Mouse (Mus musculus): Measurements from ENCODE around the gene Hist1h2af. TPM values are rescaled to one million over a fixed set of nuclear protein-coding genes. Genes with fewer than 3 reads are reported as not detected.
"Not testable (repeated sequence)": the region's sequence is repeated elsewhere in the genome, so short reads cannot be mapped to it uniquely, and the experiment has no call there.

Gene Hist1h2af
- polyA plus RNA-seq (2015; fragmentation: Nextera tagmentation; extraction: Ambion mirVana): 9.3 and 10.0 TPM in 2 replicates

DNA sequence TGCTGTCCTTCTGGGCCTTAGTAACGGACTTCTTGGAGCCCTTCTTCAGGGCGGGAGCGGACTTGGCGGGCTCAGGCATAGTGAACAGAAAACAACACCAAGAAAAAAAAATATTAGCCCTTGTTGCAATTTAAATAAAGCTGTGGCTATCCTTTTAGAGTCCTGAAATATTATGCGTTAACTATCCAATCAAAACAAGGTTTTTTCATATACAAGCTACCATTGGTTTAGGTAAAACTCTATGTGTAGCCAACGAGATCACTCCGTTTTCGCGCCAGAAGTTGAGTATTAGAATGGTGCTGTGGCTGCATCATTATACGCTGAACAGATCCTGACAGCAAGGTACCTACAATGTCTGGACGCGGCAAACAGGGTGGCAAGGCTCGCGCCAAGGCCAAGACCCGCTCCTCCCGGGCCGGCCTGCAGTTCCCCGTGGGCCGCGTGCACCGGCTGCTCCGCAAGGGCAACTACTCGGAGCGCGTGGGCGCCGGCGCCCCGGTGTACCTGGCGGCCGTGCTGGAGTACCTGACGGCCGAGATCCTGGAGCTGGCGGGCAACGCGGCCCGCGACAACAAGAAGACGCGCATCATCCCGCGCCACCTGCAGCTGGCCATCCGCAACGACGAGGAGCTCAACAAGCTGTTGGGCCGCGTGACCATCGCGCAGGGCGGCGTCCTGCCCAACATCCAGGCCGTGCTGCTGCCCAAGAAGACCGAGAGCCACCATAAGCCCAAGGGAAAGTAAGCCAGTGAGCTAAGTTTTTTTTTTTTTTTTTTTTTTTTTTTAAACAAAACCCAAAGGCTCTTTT lies at the start of gene Hist1h2af:
Gene Hist1h2af, plus strand, starts transcription at position 347 of the 808 bp plus-strand sequence.
- Histone ChIP-seq H3K9ac (peak within 1 kb of the TSS; percentile 81), H3K4me1 (peaks cover 47% of the 10 kb centered on the region), H3K4me2 (replicated peaks) (peak within 1 kb of the TSS; percentile 65), H3K27ac (peak within 1 kb of the TSS; percentile 97), H3K4me3 (peak within 1 kb of the TSS; percentile 55)
- H3K27me3 ChIP-seq, H3K36me3 ChIP-seq, H3K9me3 ChIP-seq: not testable (repeated sequence)
- peak; percentile 46 for ATAC-seq (ENCODE audit: low FRiP score, low read depth)
- WGBS: under 1% methylated on average over 32 of the region's 53 CpGs

DNA sequence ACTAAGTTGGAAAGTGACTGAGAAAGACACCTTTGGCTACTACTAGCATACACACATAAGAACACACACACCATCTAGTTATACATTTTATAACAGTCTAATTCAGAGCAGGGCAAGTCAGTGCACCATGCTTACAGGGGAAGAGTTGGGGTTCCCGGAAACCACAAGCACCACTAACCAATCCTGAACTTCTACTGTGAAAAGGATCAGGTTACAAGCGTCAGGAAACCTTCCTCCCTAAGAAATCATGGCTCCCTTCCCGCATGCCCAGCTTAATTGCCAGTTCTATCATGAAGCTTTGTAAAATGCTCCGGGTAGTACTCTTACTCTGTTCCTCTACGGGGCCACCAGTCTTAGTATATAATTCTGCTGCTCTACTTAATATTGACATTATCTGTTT lies 48.4 kb upstream of the Hist1h2af start:
- H3K4me1 ChIP-seq: peaks cover 8% of the 10 kb centered on the region; the same call in 1 of the 2 replicates
- ATAC-seq (ENCODE audit: low FRiP score, low read depth): no peak
- 30% methylated on average over 5 of the region's 5 CpGs for WGBS
- no peak overlapping the region for H3K27ac ChIP-seq
- H3K9me3 ChIP-seq: no peaks in the 10 kb centered on the region
- no peak overlapping the region for H3K9ac ChIP-seq
- no peaks in the 10 kb centered on the region for H3K27me3 ChIP-seq
- no peak overlapping the region; the same call in 1 of the 2 replicates for H3K4me2 ChIP-seq (replicated peaks)
- no peaks in the 10 kb centered on the region for H3K36me3 ChIP-seq
- H3K4me3 ChIP-seq: no peak overlapping the region

DNA sequence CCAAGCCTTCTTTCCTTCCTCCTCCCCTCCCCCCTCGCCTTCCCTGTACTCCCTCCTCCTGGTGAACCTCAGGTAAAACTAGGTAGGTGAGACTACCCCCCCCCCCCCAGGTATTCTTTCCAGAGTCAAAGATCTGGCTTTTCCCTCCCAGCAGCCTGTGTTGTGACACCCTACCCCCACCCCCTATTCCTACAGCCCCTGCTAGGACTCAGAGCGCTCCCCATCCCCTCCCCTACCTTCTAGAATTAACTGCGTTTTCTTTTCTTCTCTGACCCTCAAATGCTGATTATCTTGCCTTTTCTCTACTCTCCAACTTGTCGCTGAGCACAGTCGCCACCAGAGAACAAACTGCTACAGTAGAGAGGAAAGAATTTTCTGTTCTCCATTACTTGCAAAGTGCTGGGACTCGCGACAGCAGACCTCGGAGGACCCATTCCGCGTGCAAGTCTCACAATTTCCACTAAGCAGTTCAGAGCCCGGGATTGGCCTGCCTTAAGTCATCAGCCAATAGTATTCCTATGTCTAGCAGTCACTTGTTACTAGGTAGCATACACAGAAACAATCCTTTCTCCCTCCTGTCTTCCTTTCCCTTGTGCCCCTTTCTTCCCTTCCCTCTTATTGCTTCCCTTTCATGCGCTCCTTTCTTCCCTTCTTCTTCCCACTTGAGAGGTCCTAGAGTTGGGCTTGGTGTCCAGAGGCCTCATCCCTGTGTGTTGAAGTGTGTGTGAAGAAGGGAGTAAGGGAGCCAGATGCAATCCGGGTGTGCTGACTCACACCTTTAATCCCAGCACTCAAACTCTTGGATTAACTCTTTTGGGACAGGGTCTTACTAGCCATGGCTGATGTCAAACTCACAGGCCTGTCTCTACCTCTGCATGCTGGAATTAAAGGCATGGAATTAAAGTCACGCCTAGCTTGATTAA lies 45.0 kb upstream of the Hist1h2af start, which contains the start of gene Btn2a2:
Gene Btn2a2, minus strand, starts transcription at position 458 of the 923 bp plus-strand sequence.
- H3K27ac ChIP-seq: no peak within 1 kb of the TSS
- no peaks in the 10 kb centered on the region for H3K36me3 ChIP-seq
- peak; percentile 98 for ATAC-seq (ENCODE audit: low FRiP score, low read depth)
- H3K4me2 ChIP-seq (replicated peaks): peak within 1 kb of the TSS; percentile 65
- H3K27me3 ChIP-seq: no peaks in the 10 kb centered on the region
- H3K4me1 ChIP-seq: peaks cover 13% of the 10 kb centered on the region; the same call in 1 of the 2 replicates
- no peaks in the 10 kb centered on the region for H3K9me3 ChIP-seq
- H3K4me3 ChIP-seq: peak within 1 kb of the TSS; percentile 42
- WGBS: 9% methylated on average over 14 of the region's 14 CpGs
- peak within 1 kb of the TSS; percentile 25; the same call in 1 of the 2 replicates for H3K9ac ChIP-seq

DNA sequence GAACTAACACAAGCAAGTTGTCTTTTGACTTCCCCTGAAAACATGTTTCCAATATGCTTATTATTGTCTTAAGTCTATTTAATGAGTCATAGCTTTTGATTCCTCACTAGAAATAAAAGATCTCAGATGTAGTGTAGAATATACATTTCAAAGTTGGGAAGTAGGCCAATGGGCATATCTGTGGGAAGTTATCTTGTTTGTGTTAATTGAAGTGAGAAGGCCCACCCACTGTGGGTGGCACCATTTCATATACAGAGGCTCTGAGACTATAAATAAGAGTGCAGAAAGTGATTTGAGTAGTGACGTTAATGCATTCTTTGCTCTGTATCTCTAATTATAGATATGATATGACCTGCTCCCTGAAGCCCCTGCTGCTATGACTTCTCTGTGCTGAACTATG lies 42.8 kb upstream of the Hist1h2af start:
- 74% methylated on average over 1 of the region's 1 CpGs for WGBS
- Histone ChIP-seq H3K4me1 (peaks cover 7% of the 10 kb centered on the region; the same call in 1 of the 2 replicates), H3K36me3 (no peaks in the 10 kb centered on the region), H3K4me3 (no peak overlapping the region), H3K4me2 (replicated peaks) (no peak overlapping the region), H3K9ac (no peak overlapping the region), H3K27me3 (no peaks in the 10 kb centered on the region), H3K9me3 (no peaks in the 10 kb centered on the region), H3K27ac (no peak overlapping the region)
- no peak for ATAC-seq (ENCODE audit: low FRiP score, low read depth)

DNA sequence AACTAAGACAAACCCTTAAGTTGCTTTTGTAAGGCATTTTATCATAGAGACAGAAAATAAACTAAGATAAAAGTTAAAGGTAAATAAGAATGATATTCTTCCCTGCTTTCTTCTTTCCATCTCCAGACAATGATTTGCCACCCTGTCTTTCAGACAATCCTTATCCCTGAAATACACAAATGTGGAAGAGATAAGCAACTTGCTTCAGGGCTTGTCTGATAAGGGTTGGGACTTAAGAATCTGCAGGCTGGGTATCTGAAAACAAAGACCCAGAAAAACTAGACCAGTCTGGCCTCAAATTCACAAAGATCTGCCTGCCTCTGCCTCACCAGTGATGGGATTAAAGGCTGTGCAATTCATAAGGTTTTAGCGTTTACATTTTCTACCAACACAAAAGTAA lies 42.4 kb upstream of the Hist1h2af start:
- 20% methylated on average over 1 of the region's 1 CpGs for WGBS

DNA sequence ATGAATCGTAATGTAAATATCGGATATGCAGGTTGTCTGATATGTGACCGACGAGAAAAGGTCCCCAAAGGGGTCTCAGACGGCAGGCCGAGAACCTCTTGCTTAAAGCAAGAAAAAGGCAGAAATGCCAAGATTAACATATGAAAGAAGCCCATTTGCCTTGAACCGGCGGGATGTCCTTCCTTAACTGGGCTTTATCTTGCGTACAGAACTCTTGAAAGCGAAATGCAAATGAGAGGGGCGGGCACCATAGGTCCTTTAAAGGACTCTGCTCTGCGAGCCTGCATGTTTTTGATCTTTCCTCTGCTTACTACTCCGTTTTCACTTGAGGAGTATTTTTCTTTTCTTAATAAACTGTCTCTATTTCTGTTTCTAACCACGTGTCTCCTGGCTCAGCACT lies 41.7 kb upstream of the Hist1h2af start:
- H3K9me3 ChIP-seq: no peaks in the 10 kb centered on the region
- H3K4me2 ChIP-seq (replicated peaks): peak overlapping the region; percentile 46
- H3K36me3 ChIP-seq: no peaks in the 10 kb centered on the region
- H3K4me3 ChIP-seq: peak overlapping the region; percentile 28
- WGBS: 8% methylated on average over 14 of the region's 14 CpGs
- ATAC-seq (ENCODE audit: low FRiP score, low read depth): no peak
- no peak overlapping the region for H3K27ac ChIP-seq
- H3K27me3 ChIP-seq: 0 out of 2 replicates have a peak, but pooled peaks cover under 1% of the 10 kb centered on the region
- H3K9ac ChIP-seq: no peak overlapping the region
- peaks cover 7% of the 10 kb centered on the region; the same call in 1 of the 2 replicates for H3K4me1 ChIP-seq

More for the DNA sequence above, 42.4 kb upstream of the Hist1h2af start:
- Histone ChIP-seq H3K4me2 (replicated peaks) (no peak overlapping the region), H3K36me3 (no peaks in the 10 kb centered on the region), H3K9ac (no peak overlapping the region), H3K4me1 (peaks cover 7% of the 10 kb centered on the region; the same call in 1 of the 2 replicates), H3K27me3 (no peaks in the 10 kb centered on the region), H3K9me3 (no peaks in the 10 kb centered on the region), H3K4me3 (no peak overlapping the region), H3K27ac (no peak overlapping the region)
- no peak for ATAC-seq (ENCODE audit: low FRiP score, low read depth)

DNA sequence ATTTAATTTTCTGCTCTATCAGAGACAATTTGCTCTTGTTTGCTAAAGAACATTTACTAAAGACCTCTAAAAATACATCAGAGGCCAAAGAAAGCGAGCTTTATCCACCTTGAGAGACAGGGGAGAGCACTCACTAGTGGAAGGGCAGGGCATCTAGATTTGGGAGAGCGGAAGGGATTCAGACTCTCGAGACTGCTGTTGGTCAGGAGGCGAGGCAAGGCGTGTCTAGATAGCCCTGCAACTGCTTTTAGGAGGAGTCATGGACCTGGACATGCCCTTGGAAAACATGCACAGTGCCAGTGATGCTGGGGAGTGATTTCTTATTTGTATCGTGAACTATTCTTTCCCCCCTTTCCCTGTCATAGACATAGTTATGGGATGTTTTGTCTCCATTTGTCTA lies 38.2 kb upstream of the Hist1h2af start:
- Histone ChIP-seq H3K4me2 (replicated peaks) (no peak overlapping the region), H3K27ac (no peak overlapping the region), H3K9me3 (no peaks in the 10 kb centered on the region), H3K27me3 (peaks cover 3% of the 10 kb centered on the region; the same call in 1 of the 2 replicates), H3K4me1 (peaks cover 25% of the 10 kb centered on the region), H3K4me3 (no peak overlapping the region), H3K9ac (no peak overlapping the region), H3K36me3 (no peaks in the 10 kb centered on the region)
- no peak for ATAC-seq (ENCODE audit: low FRiP score, low read depth)
- 85% methylated on average over 6 of the region's 6 CpGs for WGBS

DNA sequence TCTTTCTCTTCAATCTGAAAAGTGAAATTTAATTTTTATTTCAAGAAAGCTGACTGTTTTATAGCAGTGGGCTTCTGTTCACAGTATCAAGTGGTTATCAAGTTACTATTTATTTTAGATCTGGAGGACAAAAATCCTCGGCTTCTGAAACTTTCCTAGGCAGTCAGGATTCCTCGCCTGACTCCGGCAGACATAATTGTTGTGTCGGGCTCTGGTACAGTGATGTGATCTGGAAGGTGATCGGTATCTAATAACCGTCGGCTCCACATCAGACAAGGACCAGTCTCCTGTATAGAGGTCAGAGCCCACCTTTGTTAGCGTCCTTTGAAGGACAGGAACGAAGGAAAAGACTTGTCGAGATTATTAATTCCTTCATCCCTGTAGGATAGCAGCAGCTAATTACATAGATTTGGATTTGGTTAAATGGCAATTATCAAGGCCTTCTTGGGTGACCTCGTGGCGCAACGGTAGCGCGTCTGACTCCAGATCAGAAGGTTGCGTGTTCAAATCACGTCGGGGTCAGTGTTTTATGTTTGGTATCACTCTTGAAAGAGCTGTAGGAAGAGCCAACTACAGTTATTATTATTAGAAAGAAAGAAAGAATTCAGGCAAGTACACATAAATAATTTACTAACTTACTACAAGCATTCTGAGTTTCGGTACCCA lies 35.9 kb upstream of the Hist1h2af start:
- Histone ChIP-seq H3K9ac (no peak overlapping the region), H3K9me3 (no peaks in the 10 kb centered on the region), H3K27me3 (peaks cover 3% of the 10 kb centered on the region; the same call in 1 of the 2 replicates), H3K4me1 (peaks cover 23% of the 10 kb centered on the region), H3K4me2 (replicated peaks) (peak overlapping the region; percentile 63), H3K36me3 (no peaks in the 10 kb centered on the region), H3K27ac (no peak overlapping the region), H3K4me3 (peak overlapping the region; percentile 38)
- ATAC-seq (ENCODE audit: low FRiP score, low read depth): no peak
- 3% methylated on average over 19 of the region's 19 CpGs for WGBS

DNA sequence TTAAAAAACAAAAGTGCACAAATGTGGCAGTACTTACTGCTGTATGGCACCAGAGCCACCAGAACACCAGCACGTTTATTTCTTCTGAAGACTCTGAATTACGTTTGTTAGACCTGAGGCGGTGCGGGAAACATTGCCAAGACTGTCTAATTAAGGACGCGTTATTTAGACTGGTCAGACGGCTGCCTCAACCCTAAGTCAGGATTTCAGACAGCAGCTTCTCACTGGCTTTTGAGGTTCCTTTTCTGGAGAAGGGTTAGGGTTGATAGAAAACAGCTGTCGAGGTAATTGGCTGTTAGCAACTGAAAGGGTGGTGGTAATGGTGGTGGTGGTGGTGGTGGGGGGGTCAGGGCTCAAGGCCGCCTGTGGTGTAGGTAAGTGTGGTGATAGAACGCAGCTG lies 35.1 kb upstream of the Hist1h2af start:
- peak overlapping the region; percentile 63 for H3K4me2 ChIP-seq (replicated peaks)
- H3K9me3 ChIP-seq: no peaks in the 10 kb centered on the region
- peaks cover 26% of the 10 kb centered on the region for H3K4me1 ChIP-seq
- peak; percentile 63; the same call in 1 of the 2 replicates for ATAC-seq (ENCODE audit: low FRiP score, low read depth)
- H3K4me3 ChIP-seq: peak overlapping the region; percentile 38
- peaks cover 3% of the 10 kb centered on the region; the same call in 1 of the 2 replicates for H3K27me3 ChIP-seq
- H3K27ac ChIP-seq: no peak overlapping the region
- H3K9ac ChIP-seq: peak overlapping the region; percentile 14; the same call in 1 of the 2 replicates
- WGBS: 1% methylated on average over 10 of the region's 10 CpGs
- H3K36me3 ChIP-seq: no peaks in the 10 kb centered on the region

DNA sequence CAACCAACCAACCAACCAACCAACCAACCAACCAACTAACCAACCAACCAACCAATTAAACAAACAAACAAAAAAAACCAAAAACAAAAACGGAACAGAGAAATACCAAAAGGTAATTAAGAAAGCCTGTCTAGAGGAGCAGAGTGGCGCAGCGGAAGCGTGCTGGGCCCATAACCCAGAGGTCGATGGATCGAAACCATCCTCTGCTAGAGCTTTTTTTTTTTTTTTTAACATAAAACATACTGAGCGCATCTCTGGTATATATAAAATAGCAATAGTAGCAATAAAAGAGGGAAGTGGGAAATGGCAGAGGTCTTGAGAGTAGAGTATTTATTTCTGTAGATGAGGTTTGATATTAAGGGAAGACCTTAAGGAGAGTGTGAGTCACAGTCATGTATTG lies 33.8 kb upstream of the Hist1h2af start:
- no peak overlapping the region for H3K4me2 ChIP-seq (replicated peaks)

More for the DNA sequence above, 33.8 kb upstream of the Hist1h2af start:
- no peak overlapping the region for H3K27ac ChIP-seq
- 15% methylated on average over 7 of the region's 7 CpGs for whole genome bisulfite sequencing
- no peak overlapping the region for H3K9ac ChIP-seq
- H3K4me3 ChIP-seq: no peak overlapping the region
- H3K36me3 ChIP-seq: no peaks in the 10 kb centered on the region
- H3K27me3 ChIP-seq: peaks cover 3% of the 10 kb centered on the region; the same call in 1 of the 2 replicates
- H3K9me3 ChIP-seq: no peaks in the 10 kb centered on the region
- no peak for ATAC-seq (ENCODE audit: low FRiP score, low read depth)
- H3K4me1 ChIP-seq: peaks cover 27% of the 10 kb centered on the region

All from limb, embryonic 13.5 days (tissue).